Mouse (Mus musculus): ENCODE measurements around the gene Slc9a1. TPM values are rescaled to one million over a fixed set of nuclear protein-coding genes. Genes with fewer than 3 reads are reported as not detected.

The Slc9a1 gene
- polyA plus RNA-seq, 1 experiment from 2014 or later = 6.5 TPM

DNA sequence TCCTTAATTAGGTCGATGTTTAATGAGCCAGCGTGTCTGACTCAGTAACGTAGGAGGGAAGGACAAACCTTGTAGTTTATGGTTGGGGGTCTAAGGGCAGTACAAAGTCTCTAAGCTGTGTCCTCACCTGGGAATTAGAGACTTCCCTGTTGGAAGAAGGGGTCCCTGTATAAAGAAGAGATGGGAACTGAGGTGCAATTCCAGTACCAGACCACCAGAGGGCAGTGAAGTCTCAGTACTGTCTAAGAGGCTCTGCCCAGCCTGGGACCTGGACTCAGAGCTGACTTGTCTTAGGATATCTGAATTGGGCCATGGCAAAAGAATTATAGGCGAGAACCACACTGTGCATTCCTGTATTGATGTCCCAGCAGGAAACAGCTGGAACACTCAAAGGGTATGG lies 54.6 kb downstream of the Slc9a1 start:
- no peak for ATAC-seq (ENCODE audit: insufficient number of reproducible peaks, insufficient read depth, low FRiP score, low read depth)
- no peaks in the 10 kb centered on the region for H3K9me3 ChIP-seq (ENCODE audit: control insufficient read depth, low read length)
- H3K4me1 ChIP-seq (ENCODE audit: control insufficient read depth in 2 of 2, insufficient read depth in 2 of 2, low read length in 2 of 2) = no peaks in the 10 kb centered on the region; a peak in 1 of 4 replicates
- H3K27me3 ChIP-seq (ENCODE audit: control insufficient read depth, insufficient read depth, low read length) = no peaks in the 10 kb centered on the region
- H3K4me2 ChIP-seq (ENCODE audit: low read length) = no peak overlapping the region
- WGBS = 38% methylated on average over 4 of the region's 4 CpGs
- no peak overlapping the region for H3K4me3 ChIP-seq (ENCODE audit: control insufficient read depth in 1 of 2, insufficient read depth in 1 of 2, low read depth in 1 of 2, low read length in 2 of 2)
- no peak overlapping the region for H3K27ac ChIP-seq (replicated peaks in 1 of 2; ENCODE audit: control insufficient read depth in 1 of 2, insufficient read depth in 1 of 2, low read depth in 2 of 2, low read length in 2 of 2)
- H3K36me3 ChIP-seq (ENCODE audit: control insufficient read depth, insufficient read depth, low read length) = peaks cover 31% of the 10 kb centered on the region
- H3K9ac ChIP-seq (ENCODE audit: low read length) = no peak overlapping the region

DNA sequence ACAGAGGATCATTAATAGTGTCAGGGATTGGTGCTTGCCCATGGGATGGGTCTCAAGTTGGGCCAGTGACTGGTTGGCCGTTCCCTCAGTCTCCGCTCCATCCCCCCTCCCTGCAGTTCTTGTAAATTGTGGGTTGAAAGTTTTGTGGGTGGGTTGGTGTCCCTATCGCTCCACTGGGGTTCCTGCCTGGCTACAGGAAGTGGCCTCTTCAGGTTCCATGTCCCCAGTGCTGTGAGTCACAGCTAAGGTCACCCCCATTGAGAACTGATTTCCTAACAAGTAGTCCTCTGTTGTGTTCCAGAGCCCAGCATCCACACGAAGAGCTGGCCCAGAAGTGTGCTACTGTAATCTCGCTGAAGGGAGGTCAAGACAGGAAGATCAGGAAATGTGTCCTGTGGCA lies 56.6 kb downstream of the Slc9a1 start:
- no peaks in the 10 kb centered on the region for H3K4me1 ChIP-seq (ENCODE audit: control insufficient read depth in 2 of 2, insufficient read depth in 2 of 2, low read length in 2 of 2)
- whole genome bisulfite sequencing = 70% methylated on average over 5 of the region's 5 CpGs
- ATAC-seq (ENCODE audit: insufficient number of reproducible peaks, insufficient read depth, low FRiP score, low read depth) = no peak
- H3K27me3 ChIP-seq (ENCODE audit: control insufficient read depth, insufficient read depth, low read length) = no peaks in the 10 kb centered on the region
- no peak overlapping the region for H3K4me2 ChIP-seq (ENCODE audit: low read length)
- no peaks in the 10 kb centered on the region for H3K9me3 ChIP-seq (ENCODE audit: control insufficient read depth, low read length)
- no peak overlapping the region for H3K9ac ChIP-seq (ENCODE audit: low read length)
- H3K36me3 ChIP-seq (ENCODE audit: control insufficient read depth, insufficient read depth, low read length) = peaks cover 19% of the 10 kb centered on the region
- no peak overlapping the region for H3K27ac ChIP-seq (replicated peaks in 1 of 2; ENCODE audit: control insufficient read depth in 1 of 2, insufficient read depth in 1 of 2, low read depth in 2 of 2, low read length in 2 of 2)
- H3K4me3 ChIP-seq (ENCODE audit: control insufficient read depth in 1 of 2, insufficient read depth in 1 of 2, low read depth in 1 of 2, low read length in 2 of 2) = no peak overlapping the region

DNA sequence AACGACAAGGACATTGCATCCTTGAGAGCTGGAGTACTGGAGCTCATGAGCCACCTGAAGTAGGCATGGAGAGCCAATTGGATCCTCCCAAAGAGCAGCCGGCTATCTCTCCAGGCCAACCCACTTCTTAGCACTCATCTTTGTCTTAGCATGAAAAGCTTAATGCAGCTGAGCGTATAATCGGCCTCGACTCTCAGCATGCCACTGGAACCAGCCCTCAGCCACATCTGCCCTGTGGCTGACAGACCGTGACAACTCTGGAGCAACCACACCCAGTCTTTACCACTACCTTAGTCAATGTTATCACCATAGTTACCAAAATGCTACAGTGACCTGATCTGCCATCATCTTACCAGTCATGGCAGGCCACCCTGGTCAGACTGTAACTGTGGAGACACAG lies 62.0 kb downstream of the Slc9a1 start:
- Histone ChIP-seq H3K4me2 (ENCODE audit: low read length) (no peak overlapping the region), H3K9me3 (ENCODE audit: control insufficient read depth, low read length) (no peaks in the 10 kb centered on the region), H3K4me3 (ENCODE audit: control insufficient read depth in 1 of 2, insufficient read depth in 1 of 2, low read depth in 1 of 2, low read length in 2 of 2) (no peak overlapping the region), H3K9ac (ENCODE audit: low read length) (no peak overlapping the region), H3K36me3 (ENCODE audit: control insufficient read depth, insufficient read depth, low read length) (no peaks in the 10 kb centered on the region), H3K27me3 (ENCODE audit: control insufficient read depth, insufficient read depth, low read length) (no peaks in the 10 kb centered on the region), H3K27ac (replicated peaks in 1 of 2; ENCODE audit: control insufficient read depth in 1 of 2, insufficient read depth in 1 of 2, low read depth in 2 of 2, low read length in 2 of 2) (no peak overlapping the region), H3K4me1 (ENCODE audit: control insufficient read depth in 2 of 2, insufficient read depth in 2 of 2, low read length in 2 of 2) (no peaks in the 10 kb centered on the region)
- no peak for ATAC-seq (ENCODE audit: insufficient number of reproducible peaks, insufficient read depth, low FRiP score, low read depth)
- 84% methylated on average over 6 of the region's 6 CpGs for WGBS

DNA sequence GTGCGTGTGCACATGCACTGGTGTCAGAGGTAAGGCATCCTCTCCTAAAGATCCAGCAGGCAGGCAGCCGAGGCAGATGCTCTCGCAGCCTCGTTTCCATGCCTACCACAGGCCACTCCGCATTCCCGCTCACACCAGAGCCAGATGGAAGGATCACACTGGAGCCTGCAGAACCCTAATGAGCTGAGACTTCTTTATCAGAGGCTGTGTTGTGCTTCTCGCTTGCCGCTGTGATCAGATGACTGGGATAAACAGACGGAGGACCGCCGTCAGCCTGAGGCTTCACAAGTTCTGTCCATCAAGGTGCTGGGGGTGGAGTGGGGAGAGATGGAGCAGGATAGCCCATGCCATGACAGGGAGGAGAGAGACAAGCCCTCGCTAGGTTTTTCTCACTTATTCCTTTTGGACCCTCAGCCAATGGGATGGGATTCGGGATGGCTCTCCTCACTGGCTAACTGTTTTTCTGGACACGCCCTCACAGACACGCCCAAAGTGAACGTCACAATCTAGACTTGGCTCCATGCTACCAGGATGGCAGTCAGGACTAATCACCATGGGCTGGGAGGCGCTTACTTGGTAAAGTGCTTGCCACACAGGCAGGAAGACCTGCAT lies 63.2 kb downstream of the Slc9a1 start:
- no peak overlapping the region for H3K4me3 ChIP-seq (ENCODE audit: control insufficient read depth in 1 of 2, insufficient read depth in 1 of 2, low read depth in 1 of 2, low read length in 2 of 2)
- ATAC-seq (ENCODE audit: insufficient number of reproducible peaks, insufficient read depth, low FRiP score, low read depth) = no peak

DNA sequence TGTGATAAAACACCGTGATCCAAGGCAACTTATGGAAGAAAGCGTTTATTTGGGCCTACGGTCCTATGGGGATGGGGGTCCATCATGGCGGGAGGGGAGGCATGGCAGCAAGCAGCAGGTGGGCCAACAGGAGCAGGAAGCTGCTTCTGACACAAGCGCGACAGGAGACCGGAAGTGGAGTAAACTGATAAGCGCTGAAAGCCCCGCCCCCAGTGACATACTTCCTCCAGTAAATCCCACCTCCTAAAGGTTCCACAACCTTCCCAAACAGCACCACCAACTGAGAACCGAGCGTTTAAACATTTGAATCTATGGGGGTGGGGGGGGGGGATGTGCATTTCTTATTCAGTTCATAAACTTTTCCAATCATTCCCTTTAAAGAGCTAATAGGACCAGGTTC lies 66.4 kb downstream of the Slc9a1 start:
- Histone ChIP-seq H3K9me3 (ENCODE audit: control insufficient read depth, low read length) (no peaks in the 10 kb centered on the region), H3K36me3 (ENCODE audit: control insufficient read depth, insufficient read depth, low read length) (no peaks in the 10 kb centered on the region), H3K4me3 (ENCODE audit: control insufficient read depth in 1 of 2, insufficient read depth in 1 of 2, low read depth in 1 of 2, low read length in 2 of 2) (no peak overlapping the region), H3K4me1 (ENCODE audit: control insufficient read depth in 2 of 2, insufficient read depth in 2 of 2, low read length in 2 of 2) (peaks cover 10 to 12% of the 10 kb centered on the region in 2 experiments), H3K27ac (replicated peaks in 1 of 2; ENCODE audit: control insufficient read depth in 1 of 2, insufficient read depth in 1 of 2, low read depth in 2 of 2, low read length in 2 of 2) (no peak overlapping the region), H3K27me3 (ENCODE audit: control insufficient read depth, insufficient read depth, low read length) (no peaks in the 10 kb centered on the region), H3K9ac (ENCODE audit: low read length) (no peak overlapping the region), H3K4me2 (ENCODE audit: low read length) (no peak overlapping the region)
- 89% methylated on average over 11 of the region's 11 CpGs for WGBS
- no peak for ATAC-seq (ENCODE audit: insufficient number of reproducible peaks, insufficient read depth, low FRiP score, low read depth)

More for the DNA sequence above, 63.2 kb downstream of the Slc9a1 start:
- Histone ChIP-seq H3K4me1 (ENCODE audit: control insufficient read depth in 2 of 2, insufficient read depth in 2 of 2, low read length in 2 of 2) (no peaks in the 10 kb centered on the region), H3K4me2 (ENCODE audit: low read length) (peak overlapping the region; percentile 3; the same call in 1 of the 2 replicates), H3K27ac (replicated peaks in 1 of 2; ENCODE audit: control insufficient read depth in 1 of 2, insufficient read depth in 1 of 2, low read depth in 2 of 2, low read length in 2 of 2) (no peak overlapping the region), H3K27me3 (ENCODE audit: control insufficient read depth, insufficient read depth, low read length) (no peaks in the 10 kb centered on the region), H3K9ac (ENCODE audit: low read length) (no peak overlapping the region), H3K9me3 (ENCODE audit: control insufficient read depth, low read length) (no peaks in the 10 kb centered on the region), H3K36me3 (ENCODE audit: control insufficient read depth, insufficient read depth, low read length) (no peaks in the 10 kb centered on the region)
- 11% methylated on average over 17 of the region's 17 CpGs for WGBS

DNA sequence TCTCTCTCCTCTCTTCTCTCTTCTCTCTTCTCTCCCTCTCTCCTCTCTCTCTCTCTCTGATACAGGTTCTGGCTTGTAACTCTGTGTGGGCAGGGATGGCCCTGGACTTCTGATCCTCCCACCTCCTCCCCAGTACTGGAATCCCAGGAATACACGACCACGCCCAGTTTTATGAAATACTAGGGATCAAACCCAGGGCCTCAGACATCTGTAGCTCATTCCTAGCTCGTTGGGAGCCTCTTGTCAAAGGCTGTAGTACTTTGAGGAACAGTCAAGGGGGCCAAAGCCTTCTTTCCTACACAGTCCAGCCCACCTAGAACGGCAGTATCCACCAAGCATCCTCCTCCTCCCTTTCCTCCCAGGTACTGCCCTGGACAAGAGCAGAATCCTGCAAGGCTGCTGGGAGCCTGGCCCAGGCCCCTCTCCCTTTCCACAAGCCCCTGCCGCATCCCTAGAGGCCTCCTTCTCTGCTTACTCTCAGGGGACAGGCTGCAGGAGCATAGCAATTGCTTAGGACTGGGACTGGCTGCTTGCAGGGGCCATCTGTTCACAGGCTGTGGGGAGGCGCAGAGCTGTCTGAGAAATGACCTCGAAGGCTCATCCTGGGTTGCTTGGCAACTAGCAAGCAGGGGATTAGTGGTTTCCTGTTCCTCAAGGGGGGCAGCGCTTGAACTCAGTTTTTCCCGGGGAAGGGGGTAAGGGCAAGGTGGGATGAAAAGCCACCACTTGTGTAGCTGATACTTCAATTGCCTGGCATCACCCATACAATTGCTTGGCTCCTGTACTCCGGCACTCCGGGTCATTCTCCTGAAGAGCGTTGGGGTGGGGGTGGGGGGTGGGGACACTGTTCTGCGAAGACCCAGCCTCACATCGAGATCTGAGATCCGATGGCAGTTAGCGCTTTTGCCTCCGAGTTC lies 70.2 kb downstream of the Slc9a1 start:
- peak overlapping the region; percentile 50 for H3K4me2 ChIP-seq (ENCODE audit: low read length)
- H3K27me3 ChIP-seq (ENCODE audit: control insufficient read depth, insufficient read depth, low read length) = no peaks in the 10 kb centered on the region
- no peaks in the 10 kb centered on the region for H3K36me3 ChIP-seq (ENCODE audit: control insufficient read depth, insufficient read depth, low read length)
- H3K27ac ChIP-seq (replicated peaks in 1 of 2; ENCODE audit: control insufficient read depth in 1 of 2, insufficient read depth in 1 of 2, low read depth in 2 of 2, low read length in 2 of 2) = 0 out of 4 replicates have a peak overlapping the region, but pooled peaks of 1 of the 2 experiments have one; percentile 26
- peaks cover 12 to 13% of the 10 kb centered on the region in 2 experiments for H3K4me1 ChIP-seq (ENCODE audit: control insufficient read depth in 2 of 2, insufficient read depth in 2 of 2, low read length in 2 of 2)
- peak overlapping the region in 1 of 2 experiments; percentile 9; a peak in 1 of 4 replicates for H3K4me3 ChIP-seq (ENCODE audit: control insufficient read depth in 1 of 2, insufficient read depth in 1 of 2, low read depth in 1 of 2, low read length in 2 of 2)
- no peaks in the 10 kb centered on the region for H3K9me3 ChIP-seq (ENCODE audit: control insufficient read depth, low read length)
- 9% methylated on average over 17 of the region's 17 CpGs for WGBS
- ATAC-seq (ENCODE audit: insufficient number of reproducible peaks, insufficient read depth, low FRiP score, low read depth) = no peak
- no peak overlapping the region for H3K9ac ChIP-seq (ENCODE audit: low read length)

DNA sequence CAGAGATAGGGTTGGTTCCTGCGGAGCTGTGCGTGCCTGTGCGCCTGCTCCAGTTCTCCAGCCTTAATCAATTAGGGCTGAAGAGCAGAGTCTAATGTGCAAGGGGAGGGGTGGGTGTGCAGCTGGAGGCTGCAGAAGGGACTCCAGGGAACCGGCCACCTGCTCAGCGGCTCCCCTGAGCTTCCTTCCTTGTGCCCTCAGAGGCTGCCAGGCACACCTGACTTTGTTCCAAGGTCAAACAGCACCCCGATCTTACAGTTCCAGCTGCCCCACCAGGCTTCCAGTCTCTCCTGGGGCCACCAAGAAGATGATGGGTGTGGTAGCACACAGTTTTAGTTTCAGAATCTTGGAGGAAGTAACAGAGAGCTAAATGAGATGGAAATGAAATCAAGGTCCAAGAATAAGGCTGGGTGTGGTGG lies 70.9 kb downstream of the Slc9a1 start:
- no peak for ATAC-seq (ENCODE audit: insufficient number of reproducible peaks, insufficient read depth, low FRiP score, low read depth)
- no peak overlapping the region for H3K4me3 ChIP-seq (ENCODE audit: control insufficient read depth in 1 of 2, insufficient read depth in 1 of 2, low read depth in 1 of 2, low read length in 2 of 2)
- H3K36me3 ChIP-seq (ENCODE audit: control insufficient read depth, insufficient read depth, low read length) = no peaks in the 10 kb centered on the region
- no peaks in the 10 kb centered on the region for H3K27me3 ChIP-seq (ENCODE audit: control insufficient read depth, insufficient read depth, low read length)
- H3K4me1 ChIP-seq (ENCODE audit: control insufficient read depth in 2 of 2, insufficient read depth in 2 of 2, low read length in 2 of 2) = peaks cover 12 to 13% of the 10 kb centered on the region in 2 experiments
- H3K4me2 ChIP-seq (ENCODE audit: low read length) = peak overlapping the region; percentile 50
- H3K9me3 ChIP-seq (ENCODE audit: control insufficient read depth, low read length) = no peaks in the 10 kb centered on the region
- 8% methylated on average over 6 of the region's 6 CpGs for WGBS
- H3K9ac ChIP-seq (ENCODE audit: low read length) = no peak overlapping the region
- no peak overlapping the region for H3K27ac ChIP-seq (replicated peaks in 1 of 2; ENCODE audit: control insufficient read depth in 1 of 2, insufficient read depth in 1 of 2, low read depth in 2 of 2, low read length in 2 of 2)
